Mouse (Mus musculus): ENCODE data around the gene Apobec2. TPM values are rescaled to one million over a fixed set of nuclear protein-coding genes. Genes with fewer than 3 reads are reported as not detected.
"Not testable (repeated sequence)": the region's sequence is repeated elsewhere in the genome, so short reads cannot be mapped to it uniquely, and the experiment has no call there.

Apobec2 gene
- 0.59 and 0.85 TPM in 2 replicates for polyA plus RNA-seq (2016; fragmentation: Nextera tagmentation; extraction: Ambion mirVana)

DNA sequence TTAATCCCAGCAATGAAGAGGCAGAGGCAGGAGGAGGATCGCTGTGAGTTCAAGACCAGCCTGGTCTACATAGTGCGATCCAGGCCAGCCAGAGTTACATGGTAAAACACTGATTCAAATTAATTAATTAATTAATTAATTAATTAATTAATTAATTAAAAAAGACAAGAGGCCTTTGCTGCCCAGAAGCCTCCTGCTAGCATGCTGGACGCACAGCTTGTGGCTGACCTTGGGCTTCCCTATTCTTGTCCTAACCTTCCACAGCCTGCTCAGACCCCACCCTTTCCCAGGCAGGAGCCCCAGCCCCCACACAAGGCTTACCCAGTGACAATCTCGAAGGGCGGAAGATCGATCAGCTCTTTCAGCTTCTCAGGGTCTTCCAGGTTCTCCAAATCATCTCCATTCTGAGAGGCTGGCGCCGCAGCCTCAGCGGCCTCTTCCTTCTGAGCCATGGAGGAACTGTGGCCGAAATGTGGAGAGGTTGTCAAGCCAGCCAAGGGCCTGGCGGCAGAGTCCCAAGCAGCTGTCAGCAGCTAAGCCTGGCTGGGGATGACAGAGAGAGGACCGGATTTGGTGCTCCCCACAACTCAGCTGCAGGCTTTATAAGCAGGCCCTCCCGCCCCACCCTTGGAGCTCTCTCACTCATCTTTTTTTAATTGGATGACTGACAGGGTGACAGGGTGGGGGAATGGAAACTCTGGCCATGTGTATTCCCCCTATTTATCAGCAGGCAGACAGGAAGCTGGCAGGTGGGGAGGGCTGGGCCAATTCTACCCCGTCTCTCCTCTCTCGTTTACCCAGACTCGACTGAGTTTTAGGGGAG, at the start of gene Apobec2:
Apobec2 (minus strand) TSS at position 773 of the 823 bp plus-strand sequence.
- H3K27ac ChIP-seq (replicated peaks), result 0 out of 2 replicates have a peak within 1 kb of the TSS, but pooled peaks have one; percentile 2
- no peak for ATAC-seq (ENCODE audit: low FRiP score, low read depth)
- no peaks in the 10 kb centered on the region for H3K36me3 ChIP-seq
- 65% methylated on average over 16 of the region's 16 CpGs for WGBS
- H3K9me3 ChIP-seq, result no peaks in the 10 kb centered on the region
- H3K4me3 ChIP-seq, result no peak within 1 kb of the TSS
- H3K4me2 ChIP-seq (replicated peaks), result no peak within 1 kb of the TSS
- peaks cover 4% of the 10 kb centered on the region for H3K4me1 ChIP-seq
- H3K9ac ChIP-seq (replicated peaks), result no peak within 1 kb of the TSS
- H3K27me3 ChIP-seq, result no peaks in the 10 kb centered on the region

DNA sequence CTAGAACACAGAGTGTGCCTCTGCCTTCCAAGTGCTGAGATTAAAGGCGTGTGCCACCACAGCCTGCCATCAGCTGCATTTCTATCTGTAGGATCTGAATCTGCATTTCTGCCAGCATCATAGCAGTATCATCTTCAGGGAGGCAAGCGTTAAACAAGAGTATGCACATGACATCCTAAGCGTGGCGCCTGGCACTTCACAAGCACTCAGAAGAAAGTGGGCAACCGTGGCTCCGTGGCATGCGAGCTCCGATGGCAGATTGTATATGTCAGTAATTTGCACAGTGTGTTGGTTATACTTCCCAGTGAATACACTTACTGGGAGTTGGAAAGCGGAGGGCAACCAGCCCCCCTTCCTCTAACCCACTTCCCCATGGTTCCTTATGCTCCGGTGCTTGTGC, 47.2 kb upstream of the Apobec2 start:
- ATAC-seq (ENCODE audit: low FRiP score, low read depth), result no peak
- Histone ChIP-seq H3K4me1 (no peaks in the 10 kb centered on the region), H3K27me3 (no peaks in the 10 kb centered on the region), H3K36me3 (no peaks in the 10 kb centered on the region), H3K9me3 (no peaks in the 10 kb centered on the region), H3K9ac (replicated peaks) (no peak overlapping the region), H3K4me2 (replicated peaks) (no peak overlapping the region), H3K27ac (replicated peaks) (no peak overlapping the region), H3K4me3 (no peak overlapping the region)
- WGBS, result 85% methylated on average over 10 of the region's 10 CpGs

DNA sequence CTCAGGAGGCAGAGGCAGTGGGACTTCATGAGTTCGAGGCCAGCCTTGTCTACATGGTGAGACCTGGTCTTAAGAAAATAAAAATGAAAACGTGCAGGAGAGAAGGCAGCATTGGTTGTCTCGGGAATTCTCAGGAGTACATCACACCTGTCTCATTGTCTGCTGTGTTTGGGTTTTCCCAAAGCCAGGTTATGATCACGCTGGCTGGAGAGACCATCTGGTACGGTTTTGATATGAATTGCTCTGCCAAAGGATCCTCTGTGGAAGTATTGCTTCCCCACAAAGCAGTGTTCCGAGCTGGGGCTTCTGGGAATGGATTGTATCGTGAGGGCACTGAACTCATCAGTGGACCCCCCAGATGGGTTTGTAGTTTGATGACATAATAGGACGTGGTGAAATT, 42.7 kb upstream of the Apobec2 start:
- no peak for ATAC-seq (ENCODE audit: low FRiP score, low read depth)
- no peak overlapping the region for H3K4me2 ChIP-seq (replicated peaks)
- 90% methylated on average over 8 of the region's 8 CpGs for WGBS
- H3K4me3 ChIP-seq, result no peak overlapping the region
- no peak overlapping the region for H3K9ac ChIP-seq (replicated peaks)
- no peak overlapping the region for H3K27ac ChIP-seq (replicated peaks)
- H3K9me3 ChIP-seq, result no peaks in the 10 kb centered on the region
- no peaks in the 10 kb centered on the region for H3K4me1 ChIP-seq
- H3K27me3 ChIP-seq, result no peaks in the 10 kb centered on the region
- H3K36me3 ChIP-seq, result no peaks in the 10 kb centered on the region

DNA sequence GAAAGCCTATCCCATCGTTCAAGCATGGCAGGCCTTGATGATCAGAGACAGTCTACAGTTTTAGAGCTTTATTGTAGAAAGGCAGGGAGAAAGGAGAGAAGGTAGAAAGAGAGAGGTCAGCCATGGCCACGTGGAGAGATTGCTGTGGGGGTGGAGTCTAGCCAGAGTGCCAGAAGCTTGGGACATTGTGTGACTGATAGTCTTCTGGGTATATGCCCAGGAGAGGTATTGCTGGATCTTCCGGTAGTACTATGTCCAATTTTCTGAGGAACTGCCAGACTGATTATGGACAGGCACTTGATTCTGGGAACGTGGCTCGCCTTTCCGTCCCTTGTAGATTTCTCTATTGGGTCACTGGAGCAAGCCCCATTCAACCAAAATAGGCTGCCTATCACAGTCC, 41.6 kb upstream of the Apobec2 start:
- not testable (repeated sequence) for H3K4me3 ChIP-seq; H3K9me3 ChIP-seq; H3K27ac ChIP-seq (replicated peaks); H3K9ac ChIP-seq (replicated peaks); H3K4me1 ChIP-seq; H3K27me3 ChIP-seq; H3K36me3 ChIP-seq; ATAC-seq (ENCODE audit: low FRiP score, low read depth); H3K4me2 ChIP-seq (replicated peaks)
- 90% methylated on average over 6 of the region's 6 CpGs for WGBS

DNA sequence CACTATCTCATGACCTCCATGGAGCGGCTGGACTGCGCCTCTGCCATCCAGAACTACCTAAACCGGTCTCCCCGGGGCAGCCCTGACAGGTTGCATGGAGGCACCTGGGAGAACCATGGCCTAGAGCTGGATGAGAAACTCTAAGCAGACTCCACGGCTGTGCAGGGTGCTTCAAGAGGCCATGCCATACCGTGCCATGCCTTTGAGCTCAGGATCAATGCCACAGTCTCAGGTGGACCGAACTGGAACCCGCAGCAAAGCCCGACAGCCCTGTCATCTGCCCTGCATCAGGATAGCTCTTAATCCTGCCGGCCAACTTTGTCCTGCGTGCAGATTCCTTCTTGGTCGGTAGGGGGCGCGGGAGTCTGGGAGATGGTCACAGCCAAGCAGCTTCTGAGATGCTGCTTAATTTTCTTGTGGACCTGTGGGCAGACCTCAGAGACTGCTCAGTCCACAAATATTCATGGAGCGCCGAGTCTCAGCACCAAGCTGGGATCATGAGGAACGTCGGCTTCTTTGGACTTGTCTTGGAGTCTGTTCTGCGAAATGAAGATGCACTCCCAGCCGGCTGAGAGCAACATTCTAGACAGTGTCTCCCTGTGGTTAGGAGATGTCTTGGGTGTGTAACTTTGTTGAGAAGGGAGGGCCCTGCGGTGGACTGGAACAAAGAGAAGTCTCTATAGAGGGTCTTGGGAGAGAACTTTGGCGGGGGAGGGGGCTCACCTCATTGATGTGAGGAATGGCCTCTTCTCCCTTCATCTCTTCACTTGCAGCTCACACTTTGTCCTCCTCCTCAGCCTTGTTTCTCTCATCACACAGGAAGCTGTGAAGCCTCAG, 34.9 kb upstream of the Apobec2 start:
- ATAC-seq (ENCODE audit: low FRiP score, low read depth), result peak; percentile 80
- 13% methylated on average over 22 of the region's 22 CpGs for WGBS
- Histone ChIP-seq H3K4me3 (peak overlapping the region; percentile 12; the same call in 1 of the 2 replicates), H3K27ac (replicated peaks) (no peak overlapping the region), H3K36me3 (no peaks in the 10 kb centered on the region), H3K9ac (replicated peaks) (no peak overlapping the region), H3K27me3 (peaks cover 16% of the 10 kb centered on the region), H3K4me1 (peaks cover 5% of the 10 kb centered on the region; the same call in 1 of the 2 replicates), H3K9me3 (0 out of 2 replicates have a peak, but pooled peaks cover 2% of the 10 kb centered on the region), H3K4me2 (replicated peaks) (peak overlapping the region; percentile 41)

DNA sequence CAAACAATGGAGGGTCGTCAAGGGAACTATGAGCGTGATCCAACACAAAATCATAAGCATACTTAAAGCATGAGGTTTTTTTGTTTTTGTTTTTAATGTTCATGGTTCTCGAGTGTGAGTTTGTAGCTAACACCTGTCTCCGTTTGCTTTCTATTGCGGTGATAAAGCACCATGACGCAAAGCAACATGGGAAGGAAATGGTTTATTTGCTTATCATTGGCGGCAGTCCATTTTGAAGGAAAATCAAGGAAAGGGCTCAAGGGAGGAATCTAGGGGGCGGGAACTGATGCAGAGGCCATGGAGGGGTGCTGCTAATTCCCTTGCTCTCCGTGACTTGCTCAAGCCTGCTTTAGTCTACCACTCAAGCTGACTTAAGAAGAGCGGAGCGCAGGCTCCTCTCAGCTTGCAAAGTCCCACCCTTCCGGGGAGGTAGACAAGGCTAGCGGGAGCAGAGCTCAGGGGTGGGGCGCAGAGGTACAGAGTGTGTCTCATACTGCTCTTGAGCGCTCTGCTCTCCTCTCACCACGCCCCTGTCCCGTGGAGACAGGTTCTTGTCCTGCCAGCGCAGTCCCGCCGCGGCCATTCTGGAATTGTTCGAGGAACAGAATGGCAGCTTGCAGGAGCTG, 34.2 kb upstream of the Apobec2 start:
- Histone ChIP-seq H3K4me2 (replicated peaks) (peak overlapping the region; percentile 41), H3K27ac (replicated peaks) (no peak overlapping the region), H3K4me3 (peak overlapping the region; percentile 12; the same call in 1 of the 2 replicates), H3K9ac (replicated peaks) (no peak overlapping the region), H3K4me1 (peaks cover 5% of the 10 kb centered on the region; the same call in 1 of the 2 replicates), H3K27me3 (peaks cover 16% of the 10 kb centered on the region), H3K9me3 (0 out of 2 replicates have a peak, but pooled peaks cover 2% of the 10 kb centered on the region), H3K36me3 (no peaks in the 10 kb centered on the region)
- 0 out of 2 replicates have a peak, but pooled peaks have one; percentile 12 for ATAC-seq (ENCODE audit: low FRiP score, low read depth)
- WGBS, result 36% methylated on average over 22 of the region's 22 CpGs

DNA sequence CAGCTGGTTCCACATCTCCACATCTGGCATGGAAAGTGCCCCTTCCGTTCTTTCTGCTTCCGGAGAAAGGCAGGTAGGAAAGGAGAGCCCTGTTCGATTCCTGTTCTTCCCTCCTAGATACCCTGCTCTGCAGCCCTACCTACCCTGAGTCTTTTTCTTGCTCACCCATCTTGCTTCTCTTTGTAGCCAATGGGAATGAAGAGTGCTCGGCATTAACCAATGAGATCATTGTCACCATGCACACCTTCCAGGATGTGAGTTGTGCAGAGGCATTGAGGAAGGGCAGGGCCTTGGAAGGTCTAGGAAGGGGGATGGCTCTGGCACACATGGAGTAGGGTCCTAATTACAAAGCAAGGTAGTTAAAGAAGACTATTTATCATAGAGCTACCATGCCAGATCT, 30.7 kb upstream of the Apobec2 start:
- Histone ChIP-seq H3K9ac (replicated peaks) (no peak overlapping the region), H3K4me2 (replicated peaks) (no peak overlapping the region), H3K36me3 (no peaks in the 10 kb centered on the region), H3K4me3 (no peak overlapping the region), H3K4me1 (peaks cover 5% of the 10 kb centered on the region; the same call in 1 of the 2 replicates), H3K9me3 (no peaks in the 10 kb centered on the region), H3K27me3 (peaks cover 16% of the 10 kb centered on the region), H3K27ac (replicated peaks) (no peak overlapping the region)
- ATAC-seq (ENCODE audit: low FRiP score, low read depth), result no peak
- WGBS, result 96% methylated on average over 4 of the region's 4 CpGs

DNA sequence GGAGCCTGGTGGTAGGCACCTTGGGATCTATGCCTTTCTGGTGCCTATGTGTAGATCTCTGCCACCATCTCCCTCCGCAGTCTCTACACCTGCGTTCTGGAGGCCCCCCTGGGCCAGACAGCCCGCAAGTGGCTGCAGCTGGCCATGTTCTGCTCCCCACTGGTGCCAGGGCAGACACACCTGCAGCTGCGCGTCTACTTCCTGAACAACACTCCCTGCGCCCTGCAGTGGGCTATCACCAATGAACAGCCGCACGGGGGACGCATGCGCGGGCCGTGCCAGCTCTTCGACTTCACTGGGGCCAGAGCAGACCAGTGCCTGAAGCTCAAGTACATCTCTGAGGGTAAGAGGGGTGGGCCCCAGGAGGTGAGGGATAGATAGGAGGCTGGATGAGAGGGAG, 29.4 kb upstream of the Apobec2 start:
- no peak overlapping the region for H3K4me3 ChIP-seq
- no peaks in the 10 kb centered on the region for H3K36me3 ChIP-seq
- H3K9me3 ChIP-seq, result no peaks in the 10 kb centered on the region
- H3K4me2 ChIP-seq (replicated peaks), result no peak overlapping the region
- 0 out of 2 replicates have a peak, but pooled peaks cover 1% of the 10 kb centered on the region for H3K4me1 ChIP-seq
- ATAC-seq (ENCODE audit: low FRiP score, low read depth), result no peak
- H3K9ac ChIP-seq (replicated peaks), result no peak overlapping the region
- peaks cover 12% of the 10 kb centered on the region for H3K27me3 ChIP-seq
- 94% methylated on average over 13 of the region's 13 CpGs for WGBS
- no peak overlapping the region for H3K27ac ChIP-seq (replicated peaks)

DNA sequence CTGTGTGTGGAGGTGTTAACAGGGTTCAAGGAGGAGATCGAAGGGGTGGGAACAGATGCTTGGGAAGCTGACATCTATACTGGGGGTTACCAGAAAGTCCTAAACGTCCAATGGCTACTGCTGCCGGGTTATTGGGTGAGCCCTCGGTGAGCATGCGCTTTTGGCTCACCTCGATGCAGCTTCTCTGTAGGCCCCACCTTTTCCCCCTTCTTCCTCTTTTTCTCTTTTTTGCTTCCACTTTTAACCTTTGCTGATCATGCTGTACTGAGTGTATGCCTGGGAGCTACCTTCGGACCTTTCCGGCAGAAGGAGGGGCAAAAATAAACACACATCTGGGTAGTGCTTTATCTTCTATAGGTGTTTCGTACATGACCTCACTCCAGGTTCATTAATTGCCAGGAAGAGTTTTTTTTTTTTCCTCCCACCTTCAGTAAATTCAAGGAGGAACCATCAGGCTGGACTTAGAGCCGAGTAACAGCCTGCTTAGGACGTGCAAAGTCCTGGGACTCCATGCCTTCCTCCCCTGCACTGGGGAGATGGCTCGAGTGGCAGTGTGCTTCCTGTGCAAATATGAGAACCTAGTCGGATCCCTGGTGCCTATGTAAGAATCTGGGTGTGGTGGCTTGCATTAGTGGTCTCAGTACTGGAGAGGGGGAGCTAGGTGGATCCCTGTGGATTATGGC, 25.4 kb upstream of the Apobec2 start:
- no peak for ATAC-seq (ENCODE audit: low FRiP score, low read depth)
- H3K36me3 ChIP-seq, result no peaks in the 10 kb centered on the region
- no peaks in the 10 kb centered on the region for H3K27me3 ChIP-seq
- no peak overlapping the region for H3K4me3 ChIP-seq
- no peak overlapping the region for H3K27ac ChIP-seq (replicated peaks)
- no peaks in the 10 kb centered on the region for H3K9me3 ChIP-seq
- WGBS, result 83% methylated on average over 13 of the region's 13 CpGs
- no peak overlapping the region for H3K4me2 ChIP-seq (replicated peaks)
- H3K4me1 ChIP-seq, result no peaks in the 10 kb centered on the region
- H3K9ac ChIP-seq (replicated peaks), result no peak overlapping the region

DNA sequence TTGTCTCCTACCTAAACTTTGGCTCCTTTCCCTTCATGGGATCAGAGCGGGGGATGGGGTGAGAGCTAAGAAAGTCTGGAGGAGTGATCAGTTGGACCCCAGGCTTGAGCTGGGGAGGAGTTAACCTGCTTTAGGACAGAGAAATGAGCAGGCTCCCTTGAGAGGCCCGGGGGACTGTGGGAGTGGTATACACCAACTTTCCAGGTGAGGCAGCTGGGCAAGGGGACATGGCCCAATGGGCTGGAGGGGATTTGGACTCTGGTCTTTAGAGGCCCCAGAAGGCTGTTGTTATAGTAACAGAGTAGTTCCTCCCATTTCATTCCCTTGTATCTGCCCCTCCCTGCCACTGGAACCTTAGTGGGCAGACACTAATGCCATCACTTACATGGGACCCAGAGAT, 23.2 kb upstream of the Apobec2 start:
- Histone ChIP-seq H3K4me2 (replicated peaks) (no peak overlapping the region), H3K27ac (replicated peaks) (no peak overlapping the region), H3K27me3 (no peaks in the 10 kb centered on the region), H3K4me1 (peaks cover 4% of the 10 kb centered on the region; the same call in 1 of the 2 replicates), H3K36me3 (no peaks in the 10 kb centered on the region), H3K9me3 (no peaks in the 10 kb centered on the region), H3K4me3 (no peak overlapping the region), H3K9ac (replicated peaks) (no peak overlapping the region)
- WGBS, result 86% methylated on average over 2 of the region's 2 CpGs
- ATAC-seq (ENCODE audit: low FRiP score, low read depth), result no peak

DNA sequence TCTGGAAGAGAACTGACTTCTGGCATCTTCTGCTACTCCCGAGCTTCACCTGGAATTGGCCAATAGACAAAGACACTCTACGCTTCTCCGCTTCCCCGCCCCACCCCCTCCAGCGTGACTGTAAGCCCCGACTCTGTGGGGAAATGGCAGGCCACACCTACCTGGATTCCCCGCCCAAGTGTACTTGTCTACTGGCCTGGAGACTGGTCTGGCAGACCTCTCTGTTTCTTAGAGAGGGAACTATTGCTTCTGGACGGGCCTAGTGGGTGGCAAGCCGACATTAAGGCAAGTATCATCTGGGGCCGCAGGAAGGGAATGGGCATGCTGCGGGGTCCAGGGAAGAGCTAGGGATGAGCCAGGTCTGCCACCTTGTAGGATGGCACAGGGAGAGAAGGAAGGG, 22.0 kb upstream of the Apobec2 start, which contains the start of gene Unc5cl:
Unc5cl (plus strand) TSS at position 214 of the 400 bp plus-strand sequence.
- Histone ChIP-seq H3K27me3 (no peaks in the 10 kb centered on the region), H3K4me3 (no peak within 1 kb of the TSS), H3K27ac (replicated peaks) (no peak within 1 kb of the TSS), H3K4me1 (peaks cover 4% of the 10 kb centered on the region; the same call in 1 of the 2 replicates), H3K9me3 (no peaks in the 10 kb centered on the region), H3K36me3 (no peaks in the 10 kb centered on the region), H3K9ac (replicated peaks) (no peak within 1 kb of the TSS), H3K4me2 (replicated peaks) (no peak within 1 kb of the TSS)
- ATAC-seq (ENCODE audit: low FRiP score, low read depth), result no peak
- WGBS, result 56% methylated on average over 11 of the region's 11 CpGs

Measured in midbrain, embryonic 12.5 days (tissue).